Mouse (Mus musculus) c-Kit-positive CD71-negative TER-119-negative erythroid progenitor cells, embryonic 14.5 days (primary cell): ENCODE results near the gene Dcpp1.
"Not testable (repeated sequence)": the region's sequence is repeated elsewhere in the genome, so short reads cannot be mapped to it uniquely, and the experiment has no call there.

Experiments
- DNase-seq: peaks from one replicate; pipeline ENCODE4 v3.0.0-alpha.2; 2013; ENCODE audit warnings: low read depth

The Dcpp1 gene

DNA sequence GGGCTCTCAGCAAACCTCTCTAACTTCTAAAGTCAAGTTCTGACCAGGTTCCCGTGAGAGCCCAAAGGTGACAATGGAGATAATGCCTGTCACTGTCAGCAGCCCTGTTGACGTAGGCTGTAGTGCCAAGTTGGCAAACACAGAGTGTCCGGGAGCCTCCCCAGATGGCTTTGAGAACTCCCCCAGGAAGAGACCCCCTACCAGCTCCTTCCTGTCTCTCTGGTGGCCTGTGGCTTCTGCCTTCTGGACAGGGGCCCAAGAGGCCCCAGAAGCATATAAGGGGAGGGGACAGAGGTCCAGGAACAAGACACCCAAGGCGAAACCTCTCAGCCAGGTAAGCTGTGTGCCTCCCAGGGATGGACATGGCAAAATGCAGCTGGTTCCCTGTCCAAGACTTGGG, at the start of gene Dcpp1, which contains the start of gene Dcpp2:
Dcpp1 (plus strand) TSS at position 301 of the 400 bp plus-strand sequence.
Dcpp2 (plus strand) TSS at position 305 of the 400 bp plus-strand sequence.
- DNase-seq, result not testable (repeated sequence)

DNA sequence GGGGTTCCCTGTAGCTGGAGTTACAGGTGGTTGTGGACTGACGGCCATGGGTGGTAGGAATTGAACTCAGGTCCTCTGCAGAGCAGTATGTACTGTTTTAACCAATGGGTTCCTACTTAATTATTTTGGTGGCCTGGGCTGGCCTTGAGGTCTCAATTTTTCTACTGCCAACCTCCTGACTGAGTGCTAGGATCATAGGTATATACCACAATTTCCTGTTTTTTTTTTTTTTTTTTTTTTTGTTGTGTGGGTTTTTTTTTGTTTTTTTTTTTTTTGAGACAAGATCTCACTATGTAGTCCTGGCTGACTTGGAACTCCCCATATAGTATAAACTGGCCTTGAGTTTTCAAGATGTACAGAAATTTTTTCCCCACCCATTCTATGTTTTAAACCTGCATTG, 49.5 kb upstream of the Dcpp1 start:
- no peak for DNase-seq

DNA sequence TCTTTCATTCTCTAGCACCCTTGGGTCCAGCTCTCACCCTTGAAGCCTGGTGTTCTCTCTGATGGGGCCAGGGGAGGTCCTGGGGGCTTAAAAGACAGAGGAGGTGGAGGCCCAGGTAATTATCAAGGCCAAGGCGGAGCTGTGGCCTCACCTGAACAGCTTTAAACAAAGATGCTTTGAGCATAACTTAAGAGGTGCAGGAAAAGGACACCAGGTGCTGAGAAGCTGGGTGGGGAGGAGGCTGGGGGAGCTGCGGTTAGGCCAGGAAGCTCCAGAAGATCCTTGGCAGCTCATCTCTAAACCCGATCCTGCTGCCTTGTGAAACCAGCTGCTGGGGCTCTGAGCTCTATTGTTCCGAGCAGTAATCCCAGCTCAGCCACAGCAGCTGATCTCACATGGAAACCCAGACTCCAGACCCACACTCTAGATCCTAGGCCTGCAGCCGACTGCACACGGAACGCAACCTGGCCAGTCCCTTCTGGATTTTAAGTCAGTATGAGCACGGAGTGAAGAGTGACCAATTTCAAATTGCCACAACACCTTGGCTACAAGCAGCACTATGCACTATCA, 44.6 kb upstream of the Dcpp1 start, which contains the start of gene Prss33:
Prss33 (minus strand) TSS at position 51 of the 570 bp plus-strand sequence.
- no peak for DNase-seq

DNA sequence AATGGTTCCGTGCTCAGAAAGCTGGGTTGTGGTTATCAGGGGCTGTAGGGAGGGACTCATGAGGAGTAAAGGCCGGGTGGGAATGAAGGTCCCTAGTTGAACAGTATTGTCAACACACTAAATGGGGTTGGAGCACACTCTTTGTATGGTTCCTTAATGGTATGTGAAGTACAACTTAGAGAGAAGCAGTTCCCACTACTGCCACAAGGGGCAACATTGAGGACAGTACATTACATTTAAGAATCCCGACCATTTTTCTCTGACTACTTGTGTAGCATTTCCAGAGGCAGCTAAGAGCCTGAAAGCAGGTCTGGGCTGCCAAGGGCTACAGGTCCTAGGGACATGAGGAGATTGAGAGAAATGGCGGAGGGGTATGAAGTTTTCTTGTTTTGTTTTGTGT, 39.5 kb upstream of the Dcpp1 start:
- peak; percentile 76 for DNase-seq

DNA sequence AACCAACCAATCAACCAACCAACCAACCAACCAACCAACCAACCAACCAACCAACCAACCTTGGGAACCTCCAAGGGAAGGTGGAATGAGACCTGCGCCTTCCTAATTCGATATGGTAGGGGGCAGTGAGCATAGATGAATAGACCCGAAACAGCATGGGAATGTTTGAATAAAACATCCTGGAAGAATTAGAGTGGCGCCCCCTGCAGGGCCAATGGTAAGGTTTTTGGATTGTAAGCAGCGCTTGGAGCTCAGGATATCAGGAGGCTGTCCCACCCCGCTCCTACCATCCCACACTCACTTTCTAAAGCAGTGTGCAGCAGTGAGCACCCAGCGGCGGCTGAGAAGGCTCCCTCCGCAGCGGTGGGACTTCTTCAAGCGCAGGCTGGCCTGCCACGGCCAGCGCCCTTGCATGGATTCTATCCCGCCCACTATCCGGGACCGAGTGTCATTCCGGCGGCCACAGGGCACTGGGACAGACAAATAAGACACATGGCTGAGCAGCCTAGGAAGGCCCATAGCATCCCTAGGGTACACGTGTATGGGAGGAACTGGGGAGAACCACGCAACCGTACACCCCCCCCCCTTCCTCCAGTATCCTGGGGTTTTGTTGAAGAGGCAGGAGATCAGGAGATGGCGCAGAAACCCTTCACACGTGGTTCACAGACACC, 37.4 kb upstream of the Dcpp1 start:
- no peak for DNase-seq

DNA sequence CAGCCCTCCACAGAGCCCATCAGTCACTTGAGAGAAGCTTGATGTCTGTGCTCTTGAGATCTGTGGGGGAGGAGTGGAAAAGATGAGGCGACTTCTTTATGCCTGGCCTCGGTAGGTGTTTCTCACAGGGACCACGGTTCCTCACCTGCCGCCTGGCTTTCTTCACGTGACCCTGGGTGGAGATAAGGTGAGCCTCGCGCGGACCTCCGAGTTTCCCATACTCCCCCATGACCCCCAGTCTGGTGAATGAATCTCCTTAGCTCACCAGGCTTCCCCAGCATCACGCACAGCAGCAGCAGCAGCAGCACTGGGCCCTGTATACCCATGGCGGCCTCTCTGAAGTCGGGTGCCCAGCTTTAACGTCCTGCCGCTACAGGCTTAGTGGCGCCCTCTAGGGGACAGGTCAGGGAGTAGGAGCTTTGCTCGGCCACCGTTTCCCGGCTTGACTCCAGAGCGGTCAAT, 36.8 kb upstream of the Dcpp1 start, which contains the start of the genes Prss32 and Prss41:
Prss32 (plus strand) TSS at position 44 of the 462 bp plus-strand sequence.
Prss41 (minus strand) TSS at position 361 of the 462 bp plus-strand sequence.
- no peak for DNase-seq

DNA sequence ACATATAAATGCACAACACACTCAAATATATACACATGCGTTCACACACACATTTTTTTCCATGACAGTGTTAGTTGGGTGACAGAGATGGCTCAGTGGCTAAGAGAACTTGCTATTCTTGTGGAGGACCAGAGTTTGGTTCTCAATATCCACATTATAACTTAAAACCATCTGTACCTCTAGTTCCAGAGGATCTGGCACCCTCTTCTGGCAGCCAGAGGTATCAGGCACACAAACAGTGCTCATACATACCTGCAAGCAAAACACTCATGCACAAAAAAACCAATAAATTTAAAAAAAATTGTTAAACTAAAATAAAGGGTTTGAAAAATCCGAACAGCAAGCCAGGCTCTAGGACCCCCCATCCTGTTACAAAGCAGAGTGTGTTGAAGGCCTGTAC, 30.6 kb upstream of the Dcpp1 start:
- DNase-seq, result no peak

DNA sequence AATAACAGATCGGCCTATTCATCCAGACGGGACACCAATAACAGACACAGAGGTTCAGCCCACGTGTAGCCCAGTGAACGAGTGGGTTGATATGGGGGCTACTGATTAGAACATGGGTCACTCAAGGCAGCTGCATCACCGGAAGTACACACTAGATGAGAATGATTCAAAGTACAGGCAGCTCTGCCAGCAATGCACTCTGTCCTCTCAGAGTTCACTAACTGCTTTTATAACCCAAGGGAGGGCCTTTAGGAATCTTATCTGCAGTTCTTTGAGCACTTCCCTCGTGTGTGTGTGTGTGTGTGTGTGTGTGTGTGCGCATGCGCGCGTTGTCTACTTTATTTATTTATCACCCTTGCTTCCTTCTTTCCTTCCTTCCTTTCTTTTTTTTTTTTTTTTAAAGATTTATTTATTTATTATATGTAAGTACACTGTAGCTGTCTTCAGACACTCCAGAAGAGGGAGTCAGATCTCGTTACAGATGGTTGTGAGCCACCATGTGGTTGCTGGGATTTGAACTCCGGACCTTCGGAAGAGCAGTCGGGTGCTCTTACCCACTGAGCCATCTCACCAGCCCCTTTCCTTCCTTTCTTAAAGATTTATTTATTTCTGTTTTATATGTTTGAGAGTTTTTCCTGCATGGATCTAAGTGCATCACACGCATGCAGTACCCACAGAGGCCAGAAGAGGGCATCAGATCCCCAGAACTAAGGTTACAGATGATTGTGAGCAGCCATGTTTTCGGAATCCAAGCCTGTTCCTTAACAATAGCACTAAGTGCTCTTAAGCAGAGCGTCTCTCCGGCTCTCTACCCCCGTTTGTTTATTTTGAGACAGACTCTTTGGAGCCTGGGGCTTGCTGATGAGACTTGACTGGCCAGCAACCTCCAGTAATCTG, 29.6 kb upstream of the Dcpp1 start:
- no peak for DNase-seq

DNA sequence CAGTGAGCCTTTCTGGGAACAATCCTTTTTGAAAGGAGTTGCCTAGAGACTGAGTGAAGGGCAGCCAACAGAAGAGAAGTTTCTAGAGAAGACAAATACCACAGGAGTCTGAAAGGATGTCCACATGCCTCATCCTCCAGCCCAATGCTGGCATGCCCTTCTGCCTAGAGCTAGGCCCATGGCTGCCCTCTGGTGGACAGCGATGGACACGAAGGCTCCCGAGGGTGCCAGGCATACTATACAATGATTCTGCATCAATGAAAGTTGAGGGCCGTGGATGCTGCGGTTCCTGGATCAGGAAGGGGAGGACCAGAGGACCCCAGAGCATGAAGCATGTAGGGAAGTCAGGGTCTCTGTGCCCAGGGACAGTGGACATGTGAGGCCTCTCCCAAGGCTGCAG, 27.4 kb upstream of the Dcpp1 start:
- DNase-seq, result no peak

DNA sequence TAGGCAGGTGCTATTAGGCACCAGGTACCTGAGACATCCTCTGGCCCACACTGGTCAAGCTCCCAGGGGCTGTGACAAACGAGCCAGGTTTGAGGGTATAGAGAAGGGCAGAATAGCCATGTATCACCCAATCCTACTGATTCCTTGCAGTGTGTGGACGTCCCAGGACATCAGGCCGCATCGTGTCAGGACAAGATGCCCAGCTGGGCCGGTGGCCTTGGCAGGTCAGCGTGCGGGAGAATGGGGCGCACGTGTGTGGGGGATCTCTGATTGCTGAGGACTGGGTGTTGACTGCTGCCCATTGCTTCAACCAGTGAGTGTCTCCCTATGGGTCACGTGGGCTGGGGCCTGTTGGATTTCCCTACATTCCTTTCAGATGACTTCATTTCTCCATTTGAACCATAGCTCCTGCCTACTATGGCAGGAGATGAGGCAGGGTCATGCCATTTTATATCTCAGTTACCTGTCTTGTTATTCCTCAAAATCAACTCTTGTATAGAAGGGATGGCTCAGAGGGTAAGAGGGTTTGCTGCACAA, 26.4 kb upstream of the Dcpp1 start:
- no peak for DNase-seq

DNA sequence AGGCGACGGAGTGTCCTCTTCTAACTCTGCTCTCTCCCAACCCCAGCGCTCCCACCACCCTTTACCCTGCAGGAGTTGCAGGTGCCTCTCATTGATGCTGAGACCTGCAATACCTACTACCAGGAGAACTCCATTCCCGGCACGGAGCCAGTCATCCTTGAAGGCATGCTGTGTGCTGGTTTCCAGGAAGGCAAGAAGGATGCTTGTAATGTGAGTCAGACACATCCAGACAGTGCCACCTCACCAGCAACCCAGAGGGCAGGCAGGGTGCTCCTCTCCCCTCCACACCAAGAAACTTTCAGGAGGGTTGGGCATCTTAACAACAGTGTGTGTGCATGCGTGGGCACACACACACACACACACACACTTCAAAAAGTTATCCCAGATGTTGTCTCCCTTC, 23.5 kb upstream of the Dcpp1 start:
- no peak for DNase-seq

DNA sequence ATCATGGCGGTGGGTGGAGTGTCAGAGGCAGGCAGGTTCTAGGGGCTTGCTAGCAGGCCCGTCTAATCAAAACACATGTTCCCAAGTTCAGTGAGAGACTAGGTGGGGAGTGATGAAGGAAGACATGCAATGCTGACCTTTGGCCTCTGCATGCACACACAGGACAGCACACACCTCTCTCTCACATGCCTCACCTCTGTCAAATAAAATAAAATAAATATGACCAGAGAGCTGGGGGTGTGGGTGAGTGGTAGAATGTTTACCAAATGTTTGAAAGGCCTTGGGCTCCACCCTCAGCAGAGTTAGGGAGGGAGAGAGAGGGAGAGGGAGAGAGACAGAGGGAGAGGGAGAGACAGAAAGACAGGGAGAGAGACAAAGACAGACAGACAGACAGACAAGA, 22.8 kb upstream of the Dcpp1 start:
- DNase-seq, result no peak

DNA sequence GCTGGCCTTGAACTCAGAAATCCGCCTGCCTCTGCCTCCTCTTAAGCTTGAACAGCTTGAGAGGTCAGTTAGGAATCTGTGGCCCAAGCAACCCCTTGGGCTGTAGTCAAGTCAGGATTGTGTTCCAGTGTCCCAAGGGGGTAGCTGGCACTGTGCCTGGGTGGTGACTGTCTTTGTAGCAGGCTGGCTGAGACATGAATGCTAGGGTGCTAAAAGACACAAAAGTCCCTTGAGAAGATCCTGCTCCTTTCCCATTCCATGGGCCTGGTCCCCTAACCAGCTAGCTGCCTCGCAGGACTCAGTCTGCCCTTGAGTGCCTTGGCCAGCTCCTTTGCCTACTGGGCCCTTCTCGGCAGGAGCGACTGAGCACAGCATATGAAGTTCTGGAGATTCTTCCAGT, 17.8 kb upstream of the Dcpp1 start:
- DNase-seq, result no peak

DNA sequence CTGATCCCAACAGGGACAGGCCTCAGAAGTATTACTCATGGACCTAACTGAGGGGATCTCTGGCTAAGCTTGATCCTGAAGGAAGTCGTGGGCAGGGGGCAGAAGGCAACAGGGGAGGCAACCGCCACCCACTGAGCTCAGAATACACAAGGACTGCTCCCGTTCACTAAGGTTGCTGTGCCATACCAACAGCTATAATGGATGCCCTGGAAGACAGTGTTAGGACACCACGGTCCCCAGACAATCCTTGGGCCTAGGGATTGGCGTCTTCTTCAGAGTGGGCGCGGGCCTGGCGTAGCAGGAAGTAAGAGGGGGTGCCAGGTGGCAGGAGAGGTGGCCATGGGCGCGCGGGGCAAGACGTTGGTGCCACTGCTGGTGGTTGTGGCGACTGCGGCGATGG, 12.9 kb upstream of the Dcpp1 start, which contains the start of gene Prss21:
Prss21 (plus strand) TSS at position 301 of the 400 bp plus-strand sequence.
- DNase-seq, result no peak

DNA sequence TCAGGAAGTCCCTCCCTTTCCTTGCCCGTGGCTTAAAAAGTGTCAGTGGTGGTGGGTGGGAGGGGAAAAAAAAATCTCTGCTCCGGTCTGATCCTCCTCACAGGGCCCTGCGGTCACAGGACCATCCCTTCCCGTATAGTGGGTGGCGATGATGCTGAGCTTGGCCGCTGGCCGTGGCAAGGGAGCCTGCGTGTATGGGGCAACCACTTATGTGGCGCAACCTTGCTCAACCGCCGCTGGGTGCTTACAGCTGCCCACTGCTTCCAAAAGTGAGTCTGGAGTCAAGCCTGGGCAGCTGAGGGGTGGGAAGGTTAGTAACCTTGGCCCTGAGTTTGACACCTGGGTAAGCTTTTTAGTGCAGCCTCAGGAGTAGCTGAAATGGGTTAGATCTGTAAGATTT, 12.2 kb upstream of the Dcpp1 start:
- DNase-seq, result no peak

DNA sequence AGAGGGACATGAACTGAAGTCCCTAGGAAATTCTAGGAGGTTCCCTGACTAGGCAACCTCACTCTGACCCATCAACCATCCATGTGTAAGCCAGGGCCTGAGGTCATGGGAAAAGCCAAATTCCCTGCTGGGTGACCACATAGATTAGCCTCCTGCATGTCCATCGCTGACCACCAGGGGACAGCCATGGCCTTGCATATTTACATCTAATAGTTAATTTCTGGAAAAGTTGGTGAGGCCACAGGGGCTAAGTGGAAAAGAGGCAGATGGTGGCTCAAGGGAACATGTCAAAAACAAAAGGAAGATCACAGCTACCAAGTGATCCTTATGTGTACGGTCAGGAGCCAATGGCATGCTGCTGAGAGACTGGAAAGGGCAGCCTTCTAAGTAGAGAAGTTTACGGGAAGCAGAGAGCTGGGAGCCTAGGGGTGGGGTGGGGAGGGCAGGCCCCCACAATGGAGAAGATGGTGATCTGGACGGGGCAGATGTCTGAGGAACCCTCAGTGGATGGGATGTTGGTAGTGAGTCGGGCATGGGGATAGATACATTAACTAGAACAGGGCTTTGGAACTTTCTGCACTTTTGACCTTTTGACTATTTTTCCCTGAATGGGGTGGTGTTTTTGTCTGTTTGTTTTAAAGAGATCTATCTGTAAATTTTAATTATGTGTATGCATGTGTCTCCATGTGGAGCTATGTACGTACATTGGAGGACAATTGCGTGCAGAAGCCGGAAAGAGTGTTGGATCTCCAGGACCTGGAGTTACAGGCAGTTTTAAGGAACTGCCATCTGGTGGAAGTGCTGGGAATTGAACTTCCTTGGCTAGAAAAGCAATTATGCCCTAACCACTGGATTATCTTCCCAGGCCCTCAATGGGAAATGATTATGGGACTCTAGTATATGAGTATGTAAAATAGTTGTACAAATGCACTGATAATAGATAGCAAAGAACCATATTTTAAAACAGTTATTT, 6.5 kb upstream of the Dcpp1 start:
- DNase-seq, result no peak

DNA sequence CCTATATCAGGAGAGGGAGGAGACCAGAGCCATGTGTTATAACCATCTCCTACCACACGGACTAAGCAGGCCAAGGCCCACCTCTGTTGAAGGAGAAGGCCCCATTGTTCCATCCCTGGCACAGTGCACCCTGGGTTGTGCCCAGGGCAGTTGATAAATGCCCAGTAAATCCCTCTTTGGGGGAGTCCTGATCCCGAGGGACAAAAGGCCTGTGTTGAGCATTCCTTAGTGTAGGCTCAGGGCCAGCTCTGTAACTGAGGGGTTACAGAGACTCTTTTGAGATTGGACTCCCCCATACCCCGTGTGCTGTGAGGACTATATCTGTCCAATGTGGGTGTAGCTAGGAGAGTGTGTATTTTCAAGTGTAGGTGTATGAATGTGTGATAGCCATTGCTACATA, 3.9 kb upstream of the Dcpp1 start:
- no peak for DNase-seq

DNA sequence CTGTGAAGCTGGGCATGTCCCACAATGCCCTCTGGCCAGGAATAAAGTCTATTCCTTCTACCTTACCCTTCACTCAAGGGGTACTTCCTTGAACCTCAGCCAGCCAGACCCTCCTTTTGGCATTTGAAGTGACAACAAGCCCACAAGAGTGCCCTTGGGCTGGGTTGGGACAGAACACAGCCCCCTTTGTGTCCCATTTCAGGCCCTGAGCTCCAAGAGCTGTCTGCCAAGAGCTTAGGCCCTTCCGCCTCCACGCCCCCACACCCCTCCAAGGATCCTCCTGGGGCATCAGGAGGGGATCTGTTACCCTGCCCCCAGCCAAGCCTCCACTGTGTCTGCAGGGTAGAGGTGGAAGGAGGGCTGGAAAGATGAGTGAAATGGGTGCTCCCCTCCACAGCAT, 3.5 kb upstream of the Dcpp1 start:
- no peak for DNase-seq

DNA sequence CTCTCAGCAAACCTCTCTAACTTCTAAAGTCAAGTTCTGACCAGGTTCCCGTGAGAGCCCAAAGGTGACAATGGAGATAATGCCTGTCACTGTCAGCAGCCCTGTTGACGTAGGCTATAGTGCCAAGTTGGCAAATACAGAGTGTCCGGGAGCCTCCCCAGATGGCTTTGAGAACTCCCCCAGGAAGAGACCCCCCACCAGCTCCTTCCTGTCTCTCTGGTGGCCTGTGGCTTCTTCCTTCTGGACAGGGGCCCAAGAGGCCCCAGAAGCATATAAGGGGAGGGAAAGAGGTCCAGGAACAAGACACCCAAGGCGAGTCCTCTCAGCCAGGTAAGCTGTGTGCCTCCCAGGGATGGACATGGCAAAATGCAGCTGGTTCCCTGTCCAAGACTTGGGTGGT, 36.5 kb downstream of the Dcpp1 start, which contains the start of gene Dcpp3:
Dcpp3 (plus strand) TSS at position 301 of the 400 bp plus-strand sequence.
- DNase-seq, result not testable (repeated sequence)

DNA sequence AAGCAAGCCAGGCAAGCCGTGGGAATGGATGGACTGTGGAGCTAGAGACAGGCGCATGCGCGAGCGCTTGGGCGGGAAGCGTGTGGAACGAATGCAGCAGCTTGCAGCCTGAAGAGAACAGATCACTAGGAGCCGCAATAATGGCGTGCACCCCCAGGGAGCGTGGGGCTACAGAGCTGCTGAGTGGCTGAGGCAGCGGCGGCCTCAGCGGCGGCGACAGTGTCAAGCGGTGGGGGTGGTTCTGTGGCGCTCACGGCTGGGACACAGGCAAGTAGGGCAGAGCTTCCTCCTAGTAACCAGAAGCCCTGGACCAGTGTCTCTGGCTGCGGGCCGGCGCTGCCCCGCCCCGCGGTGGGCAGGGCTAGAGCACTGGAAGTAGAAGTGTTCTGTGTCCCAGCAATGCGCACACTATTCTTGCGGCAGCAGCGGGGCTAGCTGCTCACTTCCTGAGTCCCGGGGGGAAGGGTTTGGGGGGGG, 43.9 kb downstream of the Dcpp1 start:
- DNase-seq, result peak; percentile 77

DNA sequence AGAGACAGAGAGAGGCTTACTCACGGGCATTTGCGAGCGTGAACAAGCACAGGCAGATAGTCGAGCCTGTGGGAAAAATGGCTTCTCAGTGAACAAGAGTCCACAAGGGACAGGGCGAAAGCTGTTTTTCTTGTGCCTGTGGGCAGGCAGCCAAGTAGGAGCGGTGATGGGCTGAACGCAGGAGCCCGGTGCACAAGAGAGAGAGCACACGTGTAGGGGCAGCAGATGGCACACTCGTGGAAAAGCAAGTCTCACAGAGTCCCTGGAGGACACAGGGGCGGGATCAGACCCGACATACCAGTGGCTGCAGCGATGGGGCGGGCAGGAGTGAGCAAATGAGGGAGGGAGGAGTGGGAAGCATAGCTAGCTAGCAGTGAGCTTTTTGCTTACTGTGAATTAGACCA, 44.4 kb downstream of the Dcpp1 start:
- peak; percentile 53 for DNase-seq
